Mouse (Mus musculus): ENCODE results near the gene Cldn9. TPM values are rescaled to one million over a fixed set of nuclear protein-coding genes. Genes with fewer than 3 reads are reported as not detected.

Gene Cldn9
- polyA plus RNA-seq, 1 experiment from 2014 or later, result 41.2 TPM

GRCm38 (mm10) chr17:23677236-23677679, 6.6 kb downstream of the Cldn9 start, which contains the start of gene Tnfrsf12a:
Gene Tnfrsf12a, minus strand, starts transcription at chr17:23677468.
- peak; percentile 89 for DNase-seq (ENCODE audit: low spot score)
- no peaks in the 10 kb centered on the region for H3K9me3 ChIP-seq (replicated peaks; ENCODE audit: low read length)
- no peaks in the 10 kb centered on the region for H3K36me3 ChIP-seq (ENCODE audit: insufficient read depth, low read length)
- peaks cover 27% of the 10 kb centered on the region for H3K4me1 ChIP-seq (replicated peaks; ENCODE audit: insufficient read depth, low read length)
- peak within 1 kb of the TSS; percentile 48 for H3K4me3 ChIP-seq (replicated peaks; ENCODE audit: low read depth, low read length)
- peak within 1 kb of the TSS; percentile 47 for H3K9ac ChIP-seq (ENCODE audit: low read depth, low read length)
- TF ChIP-seq CTCF (IDR thresholded peaks at IDR 0.05; ENCODE audit: low read depth), result no peak
- ATAC-seq (replicated peaks; ENCODE audit: low FRiP score, low read depth), result peak; percentile 29
- H3K27me3 ChIP-seq (ENCODE audit: insufficient read depth, low read length), result peaks cover 10% of the 10 kb centered on the region; the same call in 1 of the 2 replicates
- WGBS, result under 1% methylated on average over 34 of the region's 34 CpGs
- peak within 1 kb of the TSS; percentile 72 for H3K27ac ChIP-seq
- H3K4me2 ChIP-seq (ENCODE audit: low read length), result peak within 1 kb of the TSS; percentile 93

DNA sequence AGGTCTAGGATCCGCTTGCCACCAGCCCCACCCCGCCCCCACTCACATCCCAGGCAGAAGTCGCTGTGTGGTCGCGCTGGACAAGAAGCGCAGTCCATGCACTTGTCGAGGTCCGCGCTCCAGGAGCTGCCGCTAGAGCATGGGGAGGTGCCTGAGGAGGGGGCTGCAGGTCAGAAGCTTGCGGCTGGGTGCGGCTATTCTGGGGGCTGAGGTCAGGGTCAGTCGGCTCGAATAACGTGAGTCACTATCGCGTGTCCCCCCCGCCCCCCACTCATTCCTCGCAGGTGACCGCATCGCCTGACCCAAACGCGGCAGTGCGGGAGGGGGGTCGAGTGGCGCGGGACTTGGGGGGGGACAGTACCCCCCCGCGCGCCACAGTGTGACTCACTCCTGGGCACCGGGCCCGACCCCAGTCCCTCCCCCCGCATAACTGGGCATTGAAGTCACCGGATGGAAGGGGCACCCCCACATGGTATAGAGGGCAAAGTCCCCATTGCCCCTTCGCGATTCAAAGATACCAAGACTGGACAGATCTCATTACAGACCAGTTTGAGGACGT, 7.3 kb downstream of the Cldn9 start:
- WGBS, result under 1% methylated on average over 37 of the region's 37 CpGs
- Histone ChIP-seq H3K4me1 (replicated peaks; ENCODE audit: insufficient read depth, low read length) (peaks cover 27% of the 10 kb centered on the region), H3K36me3 (ENCODE audit: insufficient read depth, low read length) (no peaks in the 10 kb centered on the region), H3K27ac (peak overlapping the region; percentile 72), H3K9me3 (replicated peaks; ENCODE audit: low read length) (no peaks in the 10 kb centered on the region), H3K27me3 (ENCODE audit: insufficient read depth, low read length) (peaks cover 10% of the 10 kb centered on the region; the same call in 1 of the 2 replicates), H3K9ac (ENCODE audit: low read depth, low read length) (peak overlapping the region; percentile 47), H3K4me3 (replicated peaks; ENCODE audit: low read depth, low read length) (peak overlapping the region; percentile 48), H3K4me2 (ENCODE audit: low read length) (peak overlapping the region; percentile 93)
- ATAC-seq (replicated peaks; ENCODE audit: low FRiP score, low read depth), result 0 out of 2 replicates have a peak, but pooled peaks have one; percentile 11
- DNase-seq (ENCODE audit: low spot score), result no peak
- TF ChIP-seq CTCF (IDR thresholded peaks at IDR 0.05; ENCODE audit: low read depth), result no peak

GRCm38 (mm10) chr17:23675564-23676281, 8.1 kb downstream of the Cldn9 start:
- TF ChIP-seq CTCF (IDR thresholded peaks at IDR 0.05; ENCODE audit: low read depth), result peak; percentile 30; the same call in 1 of the 2 replicates
- Histone ChIP-seq H3K27me3 (ENCODE audit: insufficient read depth, low read length) (peaks cover 10% of the 10 kb centered on the region; the same call in 1 of the 2 replicates), H3K9ac (ENCODE audit: low read depth, low read length) (peak overlapping the region; percentile 47; the same call in 1 of the 2 replicates), H3K27ac (peak overlapping the region; percentile 72; the same call in 1 of the 2 replicates), H3K9me3 (replicated peaks; ENCODE audit: low read length) (no peaks in the 10 kb centered on the region), H3K4me1 (replicated peaks; ENCODE audit: insufficient read depth, low read length) (peaks cover 26% of the 10 kb centered on the region), H3K4me3 (replicated peaks; ENCODE audit: low read depth, low read length) (peak overlapping the region; percentile 48), H3K4me2 (ENCODE audit: low read length) (peak overlapping the region; percentile 93), H3K36me3 (ENCODE audit: insufficient read depth, low read length) (no peaks in the 10 kb centered on the region)
- ATAC-seq (replicated peaks; ENCODE audit: low FRiP score, low read depth), result no peak
- WGBS, result 17% methylated on average over 15 of the region's 15 CpGs
- no peak for DNase-seq (ENCODE audit: low spot score)

- DNase-seq (ENCODE audit: low spot score), result no peak
- H3K4me2 ChIP-seq (ENCODE audit: low read length), result peak overlapping the region; percentile 93
- H3K9ac ChIP-seq (ENCODE audit: low read depth, low read length), result 0 out of 2 replicates have a peak overlapping the region, but pooled peaks have one; percentile 9
- peak overlapping the region; percentile 7 for H3K4me3 ChIP-seq (replicated peaks; ENCODE audit: low read depth, low read length)
- H3K4me1 ChIP-seq (replicated peaks; ENCODE audit: insufficient read depth, low read length), result peaks cover 23% of the 10 kb centered on the region
- peaks cover 10% of the 10 kb centered on the region; the same call in 1 of the 2 replicates for H3K27me3 ChIP-seq (ENCODE audit: insufficient read depth, low read length)
- ATAC-seq (replicated peaks; ENCODE audit: low FRiP score, low read depth), result no peak
- H3K27ac ChIP-seq, result peak overlapping the region; percentile 57; the same call in 1 of the 2 replicates
- 0 out of 2 replicates have a peak, but pooled peaks cover 2% of the 10 kb centered on the region for H3K36me3 ChIP-seq (ENCODE audit: insufficient read depth, low read length)
- TF ChIP-seq CTCF (IDR thresholded peaks at IDR 0.05; ENCODE audit: low read depth), result no peak
- WGBS, result 26% methylated on average over 5 of the region's 5 CpGs
- H3K9me3 ChIP-seq (replicated peaks; ENCODE audit: low read length), result no peaks in the 10 kb centered on the region
Observed at GRCm38 (mm10) chr17:23675127-23675526, 8.7 kb downstream of the Cldn9 start.

DNA sequence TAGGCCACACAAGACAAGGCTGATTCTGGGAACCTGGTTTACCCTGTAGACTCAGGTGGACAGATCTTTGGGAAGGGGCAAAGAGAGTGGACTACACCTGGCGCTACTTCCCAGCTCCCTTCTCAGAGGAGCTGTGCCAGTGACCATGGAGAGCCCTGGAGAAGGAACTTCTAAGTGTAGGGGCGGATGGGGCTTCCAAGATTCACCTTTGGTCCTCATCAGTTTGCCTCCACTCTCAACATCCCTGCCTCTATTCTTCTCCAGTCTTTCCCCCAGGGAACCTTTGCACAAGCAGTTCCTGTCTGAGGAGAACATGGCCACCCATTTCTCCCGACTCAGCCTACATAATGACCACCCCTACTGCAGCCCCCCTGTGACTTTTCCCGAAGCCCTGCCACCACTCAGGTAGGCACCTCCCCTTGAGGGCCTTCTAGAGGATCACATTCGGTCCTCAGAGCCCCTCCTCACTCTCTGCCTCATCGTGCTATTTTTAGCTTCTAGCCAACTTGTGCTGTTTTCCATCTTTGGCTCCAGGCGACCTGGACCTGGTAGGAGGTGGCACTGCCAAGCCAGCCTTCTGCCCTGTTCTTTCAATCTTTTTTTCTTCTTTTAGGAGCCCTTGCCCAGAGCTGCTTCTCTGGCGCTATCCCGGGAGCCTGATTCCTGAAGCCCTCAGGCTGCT, 9.4 kb downstream of the Cldn9 start:
- 35% methylated on average over 9 of the region's 9 CpGs for WGBS
- peak overlapping the region; percentile 82 for H3K27ac ChIP-seq
- ATAC-seq (replicated peaks; ENCODE audit: low FRiP score, low read depth), result no peak
- no peak for DNase-seq (ENCODE audit: low spot score)
- H3K9ac ChIP-seq (ENCODE audit: low read depth, low read length), result peak overlapping the region; percentile 64
- H3K4me3 ChIP-seq (replicated peaks; ENCODE audit: low read depth, low read length), result peak overlapping the region; percentile 69
- 0 out of 2 replicates have a peak, but pooled peaks cover 7% of the 10 kb centered on the region for H3K36me3 ChIP-seq (ENCODE audit: insufficient read depth, low read length)
- H3K4me1 ChIP-seq (replicated peaks; ENCODE audit: insufficient read depth, low read length), result peaks cover 23% of the 10 kb centered on the region
- no peaks in the 10 kb centered on the region for H3K9me3 ChIP-seq (replicated peaks; ENCODE audit: low read length)
- TF ChIP-seq CTCF (IDR thresholded peaks at IDR 0.05; ENCODE audit: low read depth), result no peak
- H3K4me2 ChIP-seq (ENCODE audit: low read length), result peak overlapping the region; percentile 93
- peaks cover 3% of the 10 kb centered on the region; the same call in 1 of the 2 replicates for H3K27me3 ChIP-seq (ENCODE audit: insufficient read depth, low read length)

Data from kidney, postnatal 0 days (tissue).